Mouse (Mus musculus) lung, postnatal 25 days (tissue): Measurements from ENCODE around the gene Tmem45b.
"Not testable (repeated sequence)": the region's sequence is repeated elsewhere in the genome, so short reads cannot be mapped to it uniquely, and the experiment has no call there.

Experiments
- DNase-seq: peaks from one replicate; pipeline ENCODE4 v3.0.0; 2022; ENCODE audit warnings: low spot score

Gene Tmem45b

DNA sequence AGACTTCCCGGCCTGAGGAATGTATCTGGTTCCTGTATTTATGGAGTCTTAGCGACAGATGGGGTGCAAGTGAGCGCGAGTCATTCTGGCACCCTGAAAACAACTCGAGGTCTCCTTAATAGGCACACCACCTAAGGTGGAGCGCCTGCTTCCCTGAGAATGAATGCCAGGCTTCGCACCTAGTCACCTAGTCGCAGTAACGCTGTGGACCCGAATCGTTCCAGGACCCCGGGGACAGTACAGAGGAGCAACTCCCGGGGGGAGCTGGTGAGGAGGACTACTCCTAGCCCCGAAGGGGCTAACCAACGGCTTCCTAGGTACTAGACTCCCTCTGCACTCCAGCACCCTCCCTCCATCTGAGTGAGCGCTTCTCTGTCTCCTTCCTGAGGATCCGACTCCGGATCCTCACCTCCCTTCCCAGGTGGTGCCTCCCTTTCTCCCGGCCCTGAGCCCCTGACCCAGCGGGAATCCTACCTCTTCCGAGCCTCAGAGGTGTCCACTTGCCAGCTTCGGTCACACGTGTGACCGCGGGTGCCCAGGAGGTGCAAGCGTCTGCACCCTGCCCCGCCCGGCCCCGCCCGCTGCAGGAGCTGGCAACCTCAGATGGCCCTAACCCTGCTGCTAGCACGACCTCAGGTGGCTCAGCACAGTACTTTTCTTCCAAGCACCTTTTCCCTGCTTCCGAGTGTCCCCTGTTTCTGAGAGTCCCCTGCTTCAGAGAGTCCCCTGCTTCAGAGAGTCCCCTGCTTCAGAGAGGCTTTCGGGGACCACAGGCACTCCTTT is at the start of gene Tmem45b:
Gene Tmem45b (minus strand): TSS at position 771 of the 783 bp plus-strand sequence.
- DNase-seq: no peak

DNA sequence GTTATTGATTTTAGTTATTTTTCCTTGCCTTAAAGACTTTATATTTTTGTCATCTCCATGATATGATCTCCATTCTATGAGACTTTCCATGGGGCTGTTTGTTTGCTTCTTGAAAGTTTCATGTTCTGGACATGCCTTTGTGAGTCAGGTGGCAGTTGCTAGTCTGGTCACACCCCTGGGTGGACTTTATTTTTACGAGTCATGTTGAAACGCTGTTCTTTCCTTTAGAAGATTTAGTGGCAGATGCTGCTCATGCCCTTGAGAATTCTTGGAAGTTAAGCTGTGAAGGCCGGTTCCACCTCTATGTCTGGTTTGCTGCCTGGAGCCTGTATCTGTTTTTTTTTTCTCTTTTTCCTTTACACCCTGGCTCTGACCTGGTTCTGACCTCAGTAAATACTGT is 43.9 kb upstream of the Tmem45b start:
- DNase-seq: no peak

DNA sequence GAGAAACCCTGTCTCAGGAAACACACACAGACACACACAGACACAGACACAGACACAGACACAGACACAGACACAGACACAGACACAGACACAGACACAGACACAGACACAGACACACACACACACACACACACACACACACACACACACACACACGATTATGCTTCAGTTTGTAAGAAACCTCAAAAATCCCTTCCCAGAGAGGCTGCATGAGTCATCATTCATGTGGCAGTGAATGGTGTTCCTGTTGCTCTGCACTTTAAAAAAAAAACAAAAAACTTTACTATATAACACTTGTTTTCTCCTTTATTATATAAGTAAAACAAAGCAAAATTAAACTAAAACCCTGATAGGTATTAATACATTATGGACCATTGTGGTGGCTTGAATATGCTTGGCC is 37.0 kb upstream of the Tmem45b start:
- not testable (repeated sequence) for DNase-seq

DNA sequence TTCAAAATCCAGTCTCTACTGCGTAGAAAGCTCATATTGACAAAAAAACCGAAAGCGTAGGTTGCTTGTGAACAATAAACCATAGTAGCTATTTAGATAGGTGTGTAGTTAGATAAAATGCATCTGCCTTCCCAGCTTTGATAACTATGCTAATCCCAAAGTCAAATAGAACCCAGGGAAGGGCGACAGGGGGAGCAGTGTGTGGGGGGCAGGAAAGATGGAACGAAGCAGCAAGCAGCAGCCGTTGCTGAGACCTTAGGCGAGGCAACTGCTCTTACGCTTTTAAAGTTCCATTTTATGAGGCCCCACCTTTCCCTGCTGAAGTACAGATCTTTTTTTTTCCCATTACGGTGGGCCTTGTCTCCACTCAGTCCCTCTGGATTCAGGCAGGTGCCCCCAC is 1.1 kb downstream of the Tmem45b start:
- no peak for DNase-seq

DNA sequence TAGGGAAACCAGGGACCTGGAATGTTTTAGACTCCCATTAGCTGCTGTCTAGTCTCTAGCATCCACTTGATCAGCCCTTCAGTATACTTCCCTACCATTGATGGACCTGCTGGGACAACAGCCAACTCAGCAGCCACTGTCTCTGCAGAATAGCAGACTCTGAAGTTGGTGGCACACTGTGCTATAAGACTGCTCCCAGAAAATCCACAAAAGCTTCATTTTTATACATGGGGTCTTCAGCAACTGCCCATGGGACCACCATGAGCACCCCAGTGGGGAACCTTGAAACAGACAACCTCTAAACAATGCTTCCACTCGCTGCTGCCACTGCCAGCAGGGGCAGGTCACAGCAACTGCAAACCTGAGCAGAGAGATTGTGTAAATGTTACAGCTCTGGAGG is 9.9 kb downstream of the Tmem45b start:
- no peak for DNase-seq

GRCm38 (mm10) chr9:31452166-31452565 is 12.1 kb downstream of the Tmem45b start:
- no peak for DNase-seq

DNA sequence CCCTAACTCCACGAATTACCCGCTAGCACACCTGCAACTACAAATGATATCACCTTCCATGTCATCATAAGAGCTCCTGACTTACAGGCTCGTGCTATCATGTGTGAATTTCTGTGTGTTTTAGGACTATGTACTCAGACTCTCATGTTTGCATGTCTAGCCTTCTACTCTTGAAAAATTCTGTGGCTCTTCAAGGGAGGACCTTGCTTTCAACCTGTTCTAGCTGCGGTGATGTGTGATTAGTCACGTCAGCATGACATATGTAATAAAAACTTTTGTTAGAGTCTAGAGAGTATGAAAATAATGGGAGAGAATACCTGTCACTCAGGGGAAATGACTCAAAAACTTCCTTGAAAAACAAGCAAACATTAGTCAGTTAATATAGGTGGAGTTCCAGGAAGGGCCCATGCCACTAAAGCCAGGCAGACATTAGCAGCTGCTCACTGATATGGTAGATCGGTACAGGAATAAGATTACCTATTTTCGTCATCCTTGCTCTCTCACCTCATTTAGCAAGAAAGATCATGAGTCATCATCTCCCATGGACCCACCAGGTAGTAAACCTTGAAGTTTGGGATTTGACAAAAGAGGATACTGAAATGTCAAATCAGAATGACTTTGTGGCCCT is 15.0 kb downstream of the Tmem45b start:
- DNase-seq: no peak

GRCm38 (mm10) chr9:31444236-31444635 is 20.0 kb downstream of the Tmem45b start:
- no peak for DNase-seq

GRCm38 (mm10) chr9:31441487-31441886 is 22.8 kb downstream of the Tmem45b start:
- no peak for DNase-seq

GRCm38 (mm10) chr9:31440366-31440765 is 23.9 kb downstream of the Tmem45b start:
- DNase-seq: no peak

DNA sequence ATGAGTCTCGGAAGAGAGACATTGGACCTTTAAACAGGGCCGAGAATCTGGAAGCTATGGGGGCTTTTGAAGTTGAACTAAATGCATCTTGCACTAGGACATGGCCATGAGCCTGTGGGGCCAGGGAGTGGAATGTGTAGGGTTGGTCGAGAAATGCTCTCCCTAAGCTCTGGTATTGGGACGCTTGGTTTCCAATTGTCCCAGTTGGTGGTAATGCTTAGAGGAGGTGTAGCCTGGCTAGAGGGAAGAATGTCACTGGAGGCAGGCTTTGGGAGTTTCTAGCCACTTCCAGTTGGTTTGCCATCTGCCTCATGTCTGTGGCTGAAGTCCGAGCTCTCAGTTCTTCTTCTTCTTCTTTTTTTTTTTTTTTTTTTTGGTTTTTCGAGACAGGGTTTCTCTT is 24.9 kb downstream of the Tmem45b start:
- no peak for DNase-seq

- no peak for DNase-seq
These were observed 25.4 kb downstream of the Tmem45b start for GRCm38 (mm10) chr9:31438834-31439233.

DNA sequence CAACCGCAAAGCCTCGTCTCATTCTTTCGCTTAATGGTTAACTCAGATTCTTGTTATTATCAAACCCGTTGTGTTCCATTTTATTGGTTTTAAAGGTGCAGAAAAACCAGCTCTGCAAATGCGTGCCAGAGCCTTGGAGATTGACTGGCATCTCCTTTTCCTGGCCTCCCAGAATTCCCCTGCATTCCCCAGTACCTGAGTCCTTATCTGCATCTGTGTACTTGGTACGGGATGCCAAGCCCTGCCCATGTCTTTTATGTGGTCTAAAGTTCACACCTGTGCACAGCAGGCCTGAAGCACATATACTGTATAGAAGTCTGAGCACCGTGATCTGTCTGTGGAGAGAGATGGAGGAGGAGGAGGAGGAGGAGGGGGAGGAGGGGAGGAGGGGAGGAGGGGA is 26.4 kb downstream of the Tmem45b start:
- no peak for DNase-seq

- no peak for DNase-seq
These were observed 28.8 kb downstream of the Tmem45b start for GRCm38 (mm10) chr9:31435415-31435814.

DNA sequence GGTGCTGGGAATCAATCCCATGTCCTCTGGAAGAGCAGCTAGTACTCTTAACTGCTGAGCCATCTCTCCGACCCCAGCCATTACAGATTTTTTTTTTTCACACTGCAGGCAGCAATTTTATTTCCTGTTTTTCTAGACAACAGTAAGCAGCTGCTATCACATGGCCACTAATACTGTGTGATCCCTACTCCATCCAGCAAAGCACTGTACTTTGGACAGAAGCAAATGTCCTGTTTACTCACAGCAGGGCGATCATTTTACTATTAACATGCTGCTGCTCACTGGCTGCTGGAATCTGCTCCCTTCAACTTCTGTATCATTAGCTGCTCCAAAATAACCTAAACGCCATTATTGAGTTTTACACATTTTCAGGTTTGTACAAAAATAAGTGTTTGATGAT is 30.8 kb downstream of the Tmem45b start:
- DNase-seq: no peak

- no peak for DNase-seq
These were observed 31.8 kb downstream of the Tmem45b start for GRCm38 (mm10) chr9:31432336-31432975.

GRCm38 (mm10) chr9:31431751-31432150 is 32.5 kb downstream of the Tmem45b start:
- no peak for DNase-seq

GRCm38 (mm10) chr9:31430011-31430410 is 34.3 kb downstream of the Tmem45b start:
- DNase-seq: no peak

GRCm38 (mm10) chr9:31428971-31429370 is 35.3 kb downstream of the Tmem45b start:
- DNase-seq: no peak

GRCm38 (mm10) chr9:31422143-31422542 is 42.1 kb downstream of the Tmem45b start:
- DNase-seq: no peak

GRCm38 (mm10) chr9:31418821-31419220 is 45.4 kb downstream of the Tmem45b start:
- DNase-seq: no peak

DNA sequence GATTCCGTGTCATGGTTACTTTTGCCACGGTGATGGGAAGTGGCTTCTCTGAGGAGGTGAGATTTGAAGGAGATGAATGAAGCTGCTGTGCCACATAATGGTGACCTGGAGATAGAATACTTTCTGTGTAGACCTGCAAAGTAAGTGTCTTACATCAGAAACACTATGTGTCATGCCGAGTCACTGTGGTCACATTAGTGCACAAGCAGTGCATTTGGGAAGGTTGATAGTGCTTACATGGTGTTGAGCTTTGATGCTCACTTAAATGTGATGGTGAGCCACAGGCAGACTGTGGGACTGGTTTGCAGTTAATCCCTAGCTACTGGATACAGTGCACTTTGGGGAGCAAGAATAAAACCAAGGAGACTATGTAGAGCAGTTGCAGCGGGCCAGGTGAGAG is 52.1 kb downstream of the Tmem45b start:
- no peak for DNase-seq

DNA sequence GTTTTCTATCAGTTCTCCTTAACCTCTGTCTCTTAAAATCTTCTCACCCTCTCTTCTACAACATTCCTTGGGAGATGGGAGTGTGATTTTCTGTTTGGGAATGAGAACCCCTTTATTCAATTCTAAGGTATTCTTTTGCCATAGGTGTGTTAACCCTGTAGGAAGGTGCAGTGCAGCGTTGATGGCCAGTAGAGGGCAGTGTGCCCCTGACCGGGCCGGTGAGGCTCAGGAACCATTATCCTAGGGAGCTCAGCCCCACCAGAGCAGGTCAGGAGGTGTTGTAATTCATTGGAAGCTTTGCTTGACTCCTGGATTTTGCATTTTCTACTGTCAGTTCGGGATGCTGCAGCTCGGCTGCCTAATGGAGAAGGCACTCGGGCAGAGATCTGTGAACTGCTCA is 59.0 kb downstream of the Tmem45b start:
- no peak for DNase-seq
